Comparison of ENCODE assay signal across 12 mouse cellular contexts in genomic region chr5:117125482-117126346, GRCm38 (mm10). TPM values are rescaled to one million over a fixed set of nuclear protein-coding genes. Genes with fewer than 3 reads are reported as not detected.
DNase-seq lines count a peak whose midpoint lies in the region; ATAC-seq and TF ChIP-seq lines count a peak whose summit lies in the region.
"Had no signal": no experiment of that assay in that cellular context is flagged by ENCODE, and none has a peak within 500 bp of the region (broad histone marks: within the 10 kb centered on the region; RNA-seq: fewer than 3 reads in every experiment).

No protein-coding gene starts in this region.

- no peak for TF ChIP-seq EP300 in liver, postnatal 0 days (IDR thresholded peaks at IDR 0.05; ENCODE audit: low read depth)

- H3K9me3 ChIP-seq in kidney, embryonic 14.5 days (ENCODE audit: control insufficient read depth, low read length): no peaks in the 10 kb centered on the region
- no peaks in the 10 kb centered on the region for H3K9me3 ChIP-seq in ES-E14 (ENCODE audit: control insufficient read depth, insufficient read depth, low read depth, low read length)
- no peaks in the 10 kb centered on the region for H3K9me3 ChIP-seq in embryonic facial prominence, embryonic 14.5 days (ENCODE audit: control insufficient read depth, low read length)
- H3K9me3 ChIP-seq in liver, postnatal 0 days (ENCODE audit: low read length): no peaks in the 10 kb centered on the region
- H3K9me3 ChIP-seq: neural tube, embryonic 12.5 days had no signal

- H3K9ac ChIP-seq in kidney, embryonic 14.5 days (ENCODE audit: low read depth, low read length): no peak overlapping the region
- 0 out of 2 replicates have a peak overlapping the region, but pooled peaks have one; percentile 42 for H3K9ac ChIP-seq in ES-E14 (ENCODE audit: insufficient read depth, low read depth, low read length, poor library complexity, severe bottlenecking)
- no peak overlapping the region for H3K9ac ChIP-seq in embryonic facial prominence, embryonic 14.5 days (ENCODE audit: low read depth, low read length)
- no peak overlapping the region for H3K9ac ChIP-seq in liver, postnatal 0 days (replicated peaks)
- H3K9ac ChIP-seq: neural tube, embryonic 12.5 days had no signal

- in situ Hi-C loops in ES-E14 (cut with MboI; ENCODE audit: low sequenced_read_pairs in 2 of 2, unreplicated experiment in 2 of 2): no loop called here

- TF ChIP-seq CTCF in liver, postnatal 0 days (IDR thresholded peaks at IDR 0.05; ENCODE audit: low read depth): no peak

- H3K4me1 ChIP-seq in kidney, embryonic 14.5 days (ENCODE audit: control insufficient read depth, insufficient read depth, low read length): peaks cover 13% of the 10 kb centered on the region
- peaks cover 0 to 26% of the 10 kb centered on the region in 2 experiments; a peak in 2 of 4 replicates for H3K4me1 ChIP-seq in ES-E14 (ENCODE audit: control insufficient read depth in 2 of 2, insufficient read depth in 2 of 2, low read length in 2 of 2, poor library complexity in 1 of 2)
- H3K4me1 ChIP-seq in embryonic facial prominence, embryonic 14.5 days (ENCODE audit: control insufficient read depth, insufficient read depth, low read length): peaks cover 6% of the 10 kb centered on the region
- peaks cover 26% of the 10 kb centered on the region for H3K4me1 ChIP-seq in liver, postnatal 0 days (ENCODE audit: insufficient read depth)

- WGBS in kidney, embryonic 14.5 days: 84% methylated on average over 16 of the region's 16 CpGs
- WGBS in embryonic facial prominence, embryonic 14.5 days: 83% methylated on average over 16 of the region's 16 CpGs
- WGBS in liver, postnatal 0 days (ENCODE audit: insufficient replicate concordance): 86% methylated on average over 16 of the region's 16 CpGs

- no peaks in the 10 kb centered on the region for H3K27me3 ChIP-seq in kidney, embryonic 14.5 days (ENCODE audit: control insufficient read depth, insufficient read depth, low read length)
- peaks cover 6% of the 10 kb centered on the region; the same call in 1 of the 2 replicates for H3K27me3 ChIP-seq in embryonic facial prominence, embryonic 14.5 days (replicated peaks; ENCODE audit: control insufficient read depth, insufficient read depth, low read length)
- no peaks in the 10 kb centered on the region for H3K27me3 ChIP-seq in liver, postnatal 0 days (ENCODE audit: insufficient read depth, low read length)

- H3K36me3 ChIP-seq in kidney, embryonic 14.5 days (ENCODE audit: control insufficient read depth, insufficient read depth, low read length): no peaks in the 10 kb centered on the region
- no peaks in the 10 kb centered on the region for H3K36me3 ChIP-seq in ES-E14 (ENCODE audit: control insufficient read depth, insufficient read depth, low read length, poor library complexity, severe bottlenecking)
- no peaks in the 10 kb centered on the region for H3K36me3 ChIP-seq in embryonic facial prominence, embryonic 14.5 days (ENCODE audit: control insufficient read depth, insufficient read depth, low read length)
- peaks cover 12% of the 10 kb centered on the region; the same call in 1 of the 2 replicates for H3K36me3 ChIP-seq in liver, postnatal 0 days (replicated peaks; ENCODE audit: insufficient read depth, low read length)
- H3K36me3 ChIP-seq: neural tube, embryonic 12.5 days had no signal

- no peak overlapping the region for H3K4me3 ChIP-seq in kidney, embryonic 14.5 days (ENCODE audit: low read length)
- peak overlapping the region; percentile 32 to 52; a peak in 3 of 4 replicates for H3K4me3 ChIP-seq in ES-E14 (ENCODE audit: insufficient read depth in 1 of 2, low read depth in 1 of 2, low read length in 2 of 2, poor library complexity in 1 of 2, severe bottlenecking in 1 of 2)
- no peak overlapping the region for H3K4me3 ChIP-seq in embryonic facial prominence, embryonic 14.5 days (ENCODE audit: low read depth, low read length)
- no peak overlapping the region for H3K4me3 ChIP-seq in liver, postnatal 0 days (ENCODE audit: low read depth, low read length)
- H3K4me3 ChIP-seq: neural tube, embryonic 12.5 days had no signal

- H3K27ac ChIP-seq in kidney, embryonic 14.5 days (ENCODE audit: low read depth, low read length): no peak overlapping the region
- no peak overlapping the region for H3K27ac ChIP-seq in ES-E14 (ENCODE audit: insufficient read depth, low read depth, low read length, poor library complexity, severe bottlenecking)
- no peak overlapping the region for H3K27ac ChIP-seq in embryonic facial prominence, embryonic 14.5 days (replicated peaks; ENCODE audit: low read depth, low read length)
- H3K27ac ChIP-seq in liver, postnatal 0 days (ENCODE audit: low read depth): no peak overlapping the region
- H3K27ac ChIP-seq: neural tube, embryonic 12.5 days had no signal

- no peak overlapping the region for H3K4me2 ChIP-seq in kidney, embryonic 14.5 days (replicated peaks; ENCODE audit: low read depth, low read length)
- no peak overlapping the region for H3K4me2 ChIP-seq in embryonic facial prominence, embryonic 14.5 days (ENCODE audit: low read depth, low read length)
- H3K4me2 ChIP-seq in liver, postnatal 0 days (ENCODE audit: low read depth, low read length): no peak overlapping the region
- H3K4me2 ChIP-seq: neural tube, embryonic 12.5 days had no signal

- no peak for DNase-seq in kidney, postnatal 36 days
- DNase-seq in ES-E14 (ENCODE audit: low read depth, low spot score): peak; percentile 69
- DNase-seq in embryonic facial prominence, embryonic 14.5 days (ENCODE audit: low spot score): no peak
- DNase-seq in liver, postnatal 0 days: no peak
- DNase-seq in urinary bladder, postnatal 36 days (ENCODE audit: low spot score in 2 of 2): no peak
- no peak for DNase-seq in urinary bladder, postnatal 4 days (ENCODE audit: low spot score in 2 of 2)
- no peak for DNase-seq in neural tube, embryonic 10.5 days (ENCODE audit: extremely low spot score, low spot score)
- DNase-seq: adrenal gland, adult 8-10 months; cerebellum, adult 11 months; lung, postnatal 10 days had no signal

- peak; percentile 44 for ATAC-seq in kidney, embryonic 14.5 days (ENCODE audit: low FRiP score, low TSS enrichment)
- ATAC-seq in embryonic facial prominence, embryonic 14.5 days (ENCODE audit: low read depth): 0 out of 2 replicates have a peak, but pooled peaks have one; percentile 7
- ATAC-seq in liver, postnatal 0 days: peak; percentile 41

TF ChIP-seq in ES-E14, 5 proteins besides CTCF, POLR2A, EP300 and RAD21:
- TF ChIP-seq ZC3H11A (IDR thresholded peaks at IDR 0.05; ENCODE audit: borderline replicate concordance, low read depth, low read length): no peak
- TF ChIP-seq ZNF384 (IDR thresholded peaks at IDR 0.05; ENCODE audit: low read depth, low read length): no peak
- TF ChIP-seq MAFK (IDR thresholded peaks at IDR 0.05; ENCODE audit: insufficient read depth, low read depth, low read length): no peak
- no peak for TF ChIP-seq HCFC1 (IDR thresholded peaks at IDR 0.05; ENCODE audit: borderline replicate concordance, insufficient read depth, low read length)
- TF ChIP-seq CHD2 (IDR thresholded peaks at IDR 0.05; ENCODE audit: low read depth, low read length): no peak

RNA-seq across cellular contexts. Expression of gene Taok3, which starts 5.8 kb away (rescaled TPM):
- 11.7 and 16.3 TPM in 2 replicates for polyA plus RNA-seq in kidney, embryonic 14.5 days (2014; fragmentation: Nextera tagmentation; extraction: Ambion mirVana)
- 6.9 and 10.0 TPM in 2 replicates for total RNA-seq in ES-E14 (2012; rRNA removed)
- 18.1 and 21.6 TPM in 2 replicates for polyA plus RNA-seq in embryonic facial prominence, embryonic 14.5 days (2014; fragmentation: Nextera tagmentation; extraction: Ambion mirVana)
- 40.5 and 41.9 TPM in 2 replicates for polyA plus RNA-seq in liver, postnatal 0 days (2015; fragmentation: Nextera tagmentation; extraction: Ambion mirVana)

RNA-seq across cellular contexts. Expression of gene Suds3, which starts 9.8 kb away (rescaled TPM):
- polyA plus RNA-seq in kidney, embryonic 14.5 days (2014; fragmentation: Nextera tagmentation; extraction: Ambion mirVana): 49.2 and 70.7 TPM in 2 replicates
- 58.7 and 61.6 TPM in 2 replicates for total RNA-seq in ES-E14 (2012; rRNA removed)
- polyA plus RNA-seq in embryonic facial prominence, embryonic 14.5 days (2014; fragmentation: Nextera tagmentation; extraction: Ambion mirVana): 39.5 and 40.2 TPM in 2 replicates
- polyA plus RNA-seq in liver, postnatal 0 days (2015; fragmentation: Nextera tagmentation; extraction: Ambion mirVana): 30.5 and 33.4 TPM in 2 replicates

Comparison
In these comparisons a context has a peak if more than half of its experiments do, and no peak if none do; other contexts are left out.
1. H3K4me3 ChIP-seq: peak in ES-E14 (2 of 2); none in kidney, embryonic 14.5 days (single experiment), embryonic facial prominence, embryonic 14.5 days (single experiment) and liver, postnatal 0 days (single experiment).
2. Peak in every context shown above with its lines, with median percentiles within 50 percentile points of each other: ATAC-seq.